Mouse (Mus musculus) cerebral cortex, adult 2 months (tissue): Measurements from ENCODE around the gene Phka2.

ENCODE experiments used
- WGBS: fragments of 180-500 bp; shearing (Covaris S2); methylation state at CpG from one replicate; pipeline ENCODE4 v1.1.7; 2018; 5-methylcytosine and 5-hydroxymethylcytosine counted together

Gene Phka2

DNA sequence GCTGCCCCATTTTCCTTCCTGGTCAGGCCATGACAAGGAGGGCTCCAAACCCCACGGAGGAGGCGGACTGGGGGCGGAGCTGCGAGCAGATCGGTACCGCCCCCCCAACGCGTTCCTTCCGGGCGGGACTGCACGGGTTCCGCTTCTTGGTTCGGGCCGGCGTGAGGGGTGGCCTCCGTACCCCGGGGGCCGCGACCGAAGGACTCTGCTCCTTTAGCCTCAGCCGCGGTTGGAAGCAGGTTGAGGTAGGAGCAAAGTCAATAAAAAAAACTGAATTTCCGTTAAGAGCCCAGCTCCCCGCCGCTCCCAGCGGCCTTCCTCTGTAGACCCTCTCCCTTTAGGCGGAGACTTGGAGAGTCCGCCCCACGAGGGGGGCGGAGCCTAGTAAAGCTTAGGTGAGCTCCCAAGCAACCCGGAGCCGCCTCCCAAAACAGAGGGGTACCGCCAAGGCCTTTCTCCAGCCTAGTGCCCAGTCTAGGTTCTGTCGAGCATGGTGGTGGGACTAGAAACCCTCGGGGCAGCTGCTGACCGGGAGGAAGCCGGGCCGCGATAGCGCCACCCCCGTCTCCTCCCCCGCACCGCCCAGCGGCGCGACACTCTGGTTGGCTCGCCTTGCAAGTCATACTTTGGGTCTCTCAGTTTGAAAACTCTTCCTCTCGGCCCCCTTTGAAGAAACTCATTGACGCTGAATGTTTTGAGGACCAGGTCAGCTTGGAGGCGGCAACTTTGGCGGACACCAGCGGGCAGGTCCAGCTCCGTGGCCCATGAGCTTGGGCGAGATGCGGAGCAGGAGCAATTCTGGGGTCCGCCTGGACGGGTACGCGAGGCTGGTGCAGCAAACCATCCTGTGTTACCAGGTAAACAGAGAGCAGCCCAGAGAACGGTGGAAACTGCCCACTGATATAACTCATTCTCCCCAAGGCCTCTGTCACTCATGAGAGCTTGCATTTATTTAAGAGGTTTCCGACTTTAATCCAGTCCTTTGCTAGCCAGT, at the start of gene Phka2:
Gene Phka2, plus strand, starts transcription at position 119 of the 994 bp plus-strand sequence.
- 4% methylated on average over 60 of the region's 61 CpGs for WGBS

GRCm38 (mm10) chrX:160455686-160456085, 46.3 kb upstream of the Phka2 start:
- WGBS: 65% methylated on average over 5 of the region's 5 CpGs

DNA sequence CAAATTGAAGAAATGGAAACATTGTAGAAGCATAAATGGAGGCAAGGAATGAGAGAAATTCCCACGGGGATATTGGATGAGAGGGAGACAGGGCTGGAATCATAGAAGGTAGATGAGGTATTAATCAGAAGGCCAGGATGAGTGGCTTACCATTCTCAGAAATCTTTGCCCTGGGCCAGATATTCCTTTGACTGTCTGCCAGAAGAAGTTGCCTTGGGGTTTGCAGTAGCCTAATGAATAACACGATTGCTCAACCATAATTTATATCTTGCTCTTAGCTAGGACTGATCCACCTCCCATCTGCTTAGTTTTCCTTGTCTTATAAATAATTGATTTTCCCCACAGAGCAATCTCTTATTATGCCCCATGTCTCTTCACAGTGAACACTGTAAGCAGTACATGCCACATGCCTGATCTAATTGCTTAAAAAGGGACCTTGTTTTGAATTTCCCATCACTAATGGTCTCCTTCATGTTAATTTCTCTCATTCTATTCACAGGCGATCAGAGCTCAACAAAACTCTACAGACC, 30.6 kb upstream of the Phka2 start:
- WGBS: 75% methylated on average over 3 of the region's 3 CpGs

DNA sequence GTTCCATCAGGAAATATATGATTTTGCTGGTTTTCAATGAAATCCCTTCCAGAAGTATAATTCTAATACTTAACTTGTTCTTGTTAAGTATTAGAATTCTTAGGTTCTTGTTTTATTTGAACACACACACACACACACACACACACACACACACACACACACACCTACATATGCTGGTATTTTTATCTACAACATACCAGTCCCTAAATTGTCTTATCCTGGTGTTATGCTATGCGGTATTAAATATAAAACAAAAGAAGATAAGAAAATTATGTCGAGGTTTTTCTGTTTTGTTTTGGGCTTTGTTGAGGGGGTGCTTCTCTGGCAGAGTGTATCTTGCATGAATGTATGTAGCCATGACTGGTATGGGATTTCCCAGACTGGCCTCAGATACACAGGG, 12.2 kb upstream of the Phka2 start:
- 65% methylated on average over 2 of the region's 2 CpGs for WGBS

GRCm38 (mm10) chrX:160494333-160494732, 7.6 kb upstream of the Phka2 start:
- WGBS: 56% methylated on average over 2 of the region's 3 CpGs

DNA sequence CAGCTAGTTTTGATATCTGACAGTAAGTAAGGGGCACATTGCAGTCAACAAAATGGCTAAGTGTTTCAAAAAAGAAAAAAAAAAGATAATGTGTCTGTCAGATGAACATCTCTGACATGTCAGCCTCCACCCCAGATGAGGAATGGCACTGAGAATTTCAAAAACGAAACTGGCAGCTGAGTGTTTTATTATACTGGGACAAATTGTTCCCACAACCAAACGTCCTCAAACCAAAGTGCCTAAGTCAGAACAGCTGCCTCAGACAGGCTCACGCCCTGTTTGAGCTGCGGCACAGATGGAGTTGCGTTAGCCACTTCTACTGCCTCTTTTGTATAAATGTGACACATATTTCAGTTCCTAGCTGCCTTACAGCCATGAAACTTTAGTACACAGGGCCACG, 7.0 kb upstream of the Phka2 start:
- 41% methylated on average over 6 of the region's 6 CpGs for WGBS

GRCm38 (mm10) chrX:160496473-160496872, 5.5 kb upstream of the Phka2 start:
- 81% methylated on average over 5 of the region's 5 CpGs for WGBS

DNA sequence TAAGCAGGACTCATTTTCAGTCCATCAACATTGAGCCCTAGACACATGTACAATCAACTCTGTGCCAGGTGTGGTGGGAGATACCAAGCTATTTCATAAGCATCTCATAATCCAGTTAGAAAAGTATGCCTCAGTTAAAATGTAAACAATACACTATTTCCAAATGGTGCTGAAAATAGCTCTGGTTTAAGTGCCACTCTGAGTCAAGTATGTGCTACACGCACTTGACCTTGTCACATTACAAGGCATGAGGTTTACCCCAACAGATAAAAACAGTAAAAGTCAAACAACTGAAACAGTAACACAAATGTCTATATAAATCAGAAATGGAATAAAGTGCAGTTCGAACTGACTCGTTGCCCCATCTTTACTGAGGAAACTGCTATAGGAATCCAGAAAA, 871 bp upstream of the Phka2 start:
- 91% methylated on average over 3 of the region's 3 CpGs for WGBS

DNA sequence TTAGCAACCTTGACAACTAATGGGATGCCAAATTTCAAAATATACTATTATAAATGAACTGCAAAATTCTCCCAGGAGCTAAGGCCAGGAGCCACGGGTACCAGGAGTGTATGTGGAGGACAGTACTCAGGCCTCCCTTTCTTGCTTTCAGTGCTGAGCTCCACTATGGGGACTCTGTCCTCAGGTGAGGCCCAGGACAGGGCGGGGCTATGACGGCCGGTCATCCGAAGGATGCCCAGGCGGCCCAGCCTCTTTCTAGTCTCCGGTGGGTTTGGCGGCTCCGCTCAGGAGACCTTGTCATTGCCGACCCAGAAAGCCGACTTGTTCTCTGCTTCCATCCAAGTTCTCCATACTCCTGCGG, 299 bp upstream of the Phka2 start:
- WGBS: 5% methylated on average over 12 of the region's 12 CpGs

GRCm38 (mm10) chrX:160509046-160509445, 7.1 kb downstream of the Phka2 start:
- 78% methylated on average over 1 of the region's 1 CpGs for WGBS

DNA sequence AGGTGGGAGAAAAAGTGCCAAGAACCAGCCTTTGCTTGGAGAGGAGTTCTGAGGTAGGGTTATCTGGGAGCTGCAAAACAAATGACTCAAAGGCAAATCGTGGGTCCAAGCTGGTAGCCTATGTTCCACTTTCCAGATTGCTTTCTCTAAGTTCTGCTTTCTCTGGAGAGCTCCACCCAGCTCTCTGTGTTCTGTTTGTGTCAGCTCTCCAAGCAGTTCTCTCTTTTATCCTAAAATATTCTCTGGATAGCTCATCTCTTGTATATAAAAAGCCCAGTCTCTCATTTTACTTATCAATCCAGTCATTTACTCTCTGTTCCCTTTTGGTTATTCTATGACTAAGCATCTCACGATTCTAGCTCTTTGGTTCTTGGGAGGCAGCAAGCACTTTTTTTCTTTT, 8.2 kb downstream of the Phka2 start:
- WGBS: 10% methylated on average over 2 of the region's 2 CpGs

DNA sequence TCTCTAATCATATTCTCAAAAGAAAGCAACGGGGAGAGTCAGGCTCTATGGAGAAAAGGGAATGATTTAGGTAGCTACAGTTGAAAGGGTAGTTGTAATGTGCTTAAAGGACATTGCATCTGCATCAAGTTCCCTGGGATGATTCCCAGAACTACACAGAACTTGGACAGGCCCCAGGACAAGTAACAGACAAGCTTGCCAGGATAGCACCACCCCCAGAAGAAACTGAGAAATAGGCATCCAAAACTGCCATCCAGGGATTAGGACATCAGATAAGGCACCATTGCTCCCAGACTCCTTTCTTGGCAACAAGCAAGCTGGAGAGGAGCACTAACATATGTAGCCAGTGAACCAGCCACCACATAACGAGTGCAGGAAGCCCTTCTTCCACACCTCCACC, 40.8 kb downstream of the Phka2 start:
- WGBS: 44% methylated on average over 2 of the region's 2 CpGs

DNA sequence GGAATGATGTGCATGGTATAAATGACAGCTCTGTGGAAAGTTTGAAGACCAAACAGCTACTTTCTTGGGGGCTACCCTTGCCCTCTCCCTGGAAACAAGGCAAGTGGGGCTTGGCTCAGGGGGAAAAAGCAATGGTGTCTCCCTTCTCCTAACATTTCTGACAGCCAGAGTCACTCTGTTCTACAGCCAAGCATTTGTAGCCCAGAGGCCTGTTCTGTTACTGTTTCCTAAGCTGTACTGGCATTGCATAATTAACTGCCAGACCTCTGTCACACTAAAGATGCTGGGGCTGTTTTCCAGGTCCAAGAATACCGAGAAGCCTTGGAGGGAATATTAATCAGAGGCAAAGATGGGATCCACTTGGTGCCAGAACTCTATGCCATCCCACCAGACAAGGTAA, 46.9 kb downstream of the Phka2 start:
- WGBS: 67% methylated on average over 1 of the region's 1 CpGs

- 61% methylated on average over 4 of the region's 4 CpGs for WGBS
Observed at GRCm38 (mm10) chrX:160552066-160552465, 50.1 kb downstream of the Phka2 start.

DNA sequence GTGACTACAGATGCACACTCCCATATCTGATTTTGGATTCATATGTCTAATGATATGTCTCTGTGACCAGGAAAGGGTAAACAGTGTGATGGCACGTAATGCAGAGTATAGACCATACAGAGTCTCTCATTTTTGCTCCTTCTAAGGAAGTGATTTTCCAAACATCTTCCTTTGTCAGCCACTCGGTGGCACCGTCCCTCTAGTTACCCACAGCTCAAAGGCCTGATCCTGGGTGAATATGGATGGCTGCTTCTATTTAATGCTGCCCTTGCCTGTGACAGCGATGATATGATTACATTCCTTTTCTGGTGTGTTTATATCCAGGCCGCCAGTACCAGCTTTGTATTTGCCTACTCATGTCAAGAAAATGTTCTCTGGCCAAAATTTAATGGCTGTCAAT, 81.6 kb downstream of the Phka2 start:
- 44% methylated on average over 5 of the region's 5 CpGs for WGBS

DNA sequence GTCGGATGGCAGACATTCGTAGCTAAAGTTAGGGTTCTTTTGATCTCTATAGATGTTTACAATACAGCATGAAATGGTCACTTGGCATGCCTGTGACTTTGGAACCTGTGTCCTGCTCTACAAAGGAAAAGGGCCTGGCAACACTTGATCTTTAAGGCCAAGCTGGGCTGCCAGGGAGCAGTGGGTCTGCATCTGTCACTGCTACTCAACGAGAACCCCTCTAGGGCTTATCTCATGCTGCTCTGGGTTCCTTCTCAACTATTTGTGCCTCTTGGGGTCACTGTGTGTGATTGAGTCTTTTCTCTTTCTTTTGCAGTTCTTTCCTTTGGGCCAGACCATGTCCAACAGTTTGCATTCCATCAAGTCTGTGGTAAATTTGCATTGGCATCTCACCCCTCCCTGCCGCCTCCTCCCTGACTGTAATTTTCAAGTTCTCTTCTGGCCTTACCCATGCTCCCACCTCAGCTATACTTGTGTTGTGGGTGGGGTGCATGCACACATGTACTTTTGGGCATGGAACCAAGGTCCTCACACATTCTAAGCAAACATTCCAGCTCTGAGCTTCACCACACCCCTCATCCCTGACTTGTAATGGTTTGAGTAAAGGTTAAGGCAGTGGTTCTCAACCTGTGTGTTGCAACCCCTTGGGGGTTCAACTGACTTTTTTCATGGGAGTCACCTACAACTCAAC, 82.3 kb downstream of the Phka2 start:
- WGBS: 76% methylated on average over 4 of the region's 4 CpGs

DNA sequence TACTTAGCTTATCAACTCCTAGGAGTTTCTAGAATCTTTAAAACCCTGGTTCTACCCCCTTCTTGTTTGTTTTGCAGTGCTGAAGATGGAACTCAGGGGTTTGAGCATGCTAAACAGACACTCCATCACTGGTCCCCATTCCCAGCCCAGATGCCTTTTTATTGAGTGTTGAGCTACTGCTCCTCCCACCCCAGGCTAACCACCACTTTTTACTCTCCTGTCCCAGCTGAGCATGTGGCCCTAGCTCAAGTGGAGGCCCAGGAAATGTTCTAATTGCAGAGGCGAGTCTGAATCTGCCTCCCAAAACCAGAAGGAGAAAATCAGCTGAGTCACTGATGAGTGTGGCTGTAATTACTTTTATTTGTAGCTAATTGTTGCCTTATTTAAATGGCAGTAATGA, 83.1 kb downstream of the Phka2 start:
- 39% methylated on average over 1 of the region's 1 CpGs for WGBS

DNA sequence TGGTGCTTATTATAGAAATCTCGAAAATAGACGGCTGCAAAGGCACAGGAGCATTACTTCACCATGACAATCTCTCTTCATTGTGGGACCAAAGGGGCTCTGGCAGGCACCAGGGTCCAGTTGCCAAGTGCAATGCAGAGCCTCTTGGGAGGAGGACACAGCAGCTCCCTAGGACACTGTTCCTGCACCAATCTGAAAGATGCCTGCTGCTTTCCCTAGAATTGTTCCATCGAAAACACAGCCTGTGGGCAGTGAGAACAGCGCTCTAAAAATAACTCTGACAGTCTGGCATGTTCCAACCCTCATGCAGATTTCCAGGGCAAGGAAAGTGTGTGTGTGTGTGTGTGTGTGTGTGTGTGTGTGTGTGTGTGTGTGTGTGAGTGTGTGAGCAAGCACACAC, 86.6 kb downstream of the Phka2 start:
- 28% methylated on average over 4 of the region's 4 CpGs for WGBS

DNA sequence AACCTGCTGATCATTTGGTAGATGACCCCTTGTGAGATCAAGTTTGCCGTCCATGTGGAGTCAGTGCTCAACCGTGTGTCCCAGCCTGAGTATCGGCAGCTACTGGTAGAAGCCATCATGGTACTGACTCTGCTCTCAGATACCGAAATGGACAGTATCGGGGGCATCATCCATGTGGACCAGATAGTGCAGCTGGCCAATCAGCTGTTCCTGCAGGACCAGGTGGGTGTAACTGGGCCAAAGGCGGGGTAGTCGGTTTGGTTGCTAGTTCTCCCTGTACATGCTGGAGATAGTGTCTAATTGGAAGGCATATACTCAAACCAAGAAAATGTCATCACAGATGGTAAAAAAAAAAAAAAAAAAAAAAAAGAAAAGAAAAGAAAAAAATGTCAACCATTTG, 88.2 kb downstream of the Phka2 start:
- 83% methylated on average over 7 of the region's 7 CpGs for WGBS

- 25% methylated on average over 6 of the region's 6 CpGs for WGBS
Observed at GRCm38 (mm10) chrX:160592933-160593332, 91.0 kb downstream of the Phka2 start.

- WGBS: 81% methylated on average over 2 of the region's 2 CpGs
Observed at GRCm38 (mm10) chrX:160598055-160598454, 96.1 kb downstream of the Phka2 start.

GRCm38 (mm10) chrX:160598562-160599458, 96.8 kb downstream of the Phka2 start:
- 36% methylated on average over 3 of the region's 3 CpGs for WGBS
